Comparison of ENCODE assay signal across 9 mouse cellular contexts in genomic region chr8:119496848-119497247, GRCm38 (mm10). TPM values are rescaled to one million over a fixed set of nuclear protein-coding genes. Genes with fewer than 3 reads are reported as not detected.
DNase-seq lines count a peak whose midpoint lies in the region; ATAC-seq and TF ChIP-seq lines count a peak whose summit lies in the region.
"Had no signal": no experiment of that assay in that cellular context is flagged by ENCODE, and none has a peak within 500 bp of the region (broad histone marks: within the 10 kb centered on the region; RNA-seq: fewer than 3 reads in every experiment).

No protein-coding gene starts in this region.

- no peak overlapping the region for H3K4me2 ChIP-seq in hindbrain, embryonic 16.5 days (ENCODE audit: low read length)
- no peak overlapping the region for H3K4me2 ChIP-seq in liver, embryonic 14.5 days (ENCODE audit: low read depth)
- H3K4me2 ChIP-seq: neural tube, embryonic 13.5 days had no signal

- 25% methylated on average over 6 of the region's 6 CpGs for WGBS in hindbrain, embryonic 10.5 days
- 32% methylated on average over 6 of the region's 6 CpGs for WGBS in hindbrain, embryonic 16.5 days
- 18% methylated on average over 6 of the region's 6 CpGs for WGBS in liver, embryonic 14.5 days (ENCODE audit: insufficient replicate concordance)

- TF ChIP-seq CTCF in liver, embryonic 14.5 days (IDR thresholded peaks at IDR 0.05; ENCODE audit: low read depth) = peak; percentile 78

- H3K9me3 ChIP-seq in hindbrain, embryonic 10.5 days = no peaks in the 10 kb centered on the region
- no peaks in the 10 kb centered on the region for H3K9me3 ChIP-seq in hindbrain, embryonic 16.5 days (ENCODE audit: control insufficient read depth, low read length)
- H3K9me3 ChIP-seq in liver, embryonic 14.5 days (ENCODE audit: control insufficient read depth, low read length) = no peaks in the 10 kb centered on the region
- H3K9me3 ChIP-seq: neural tube, embryonic 13.5 days had no signal

- peak; percentile 36 for DNase-seq in hindbrain, embryonic 10.5 days (ENCODE audit: low spot score)
- peak; percentile 82 for DNase-seq in CD4-positive, CD25-positive, alpha-beta regulatory T cell, adult 2 months (ENCODE audit: low read depth, low spot score)
- peak; percentile 79 for DNase-seq in adrenal gland, postnatal 10 days
- DNase-seq in heart, postnatal 4 days = peak; percentile 61
- no peak for DNase-seq in liver, embryonic 14.5 days (ENCODE audit: low read depth in 3 of 3, low spot score in 3 of 3)
- DNase-seq in spleen, postnatal 4 days (ENCODE audit: low spot score in 2 of 2) = peak; percentile 41 to 76
- no peak for DNase-seq in neural tube, embryonic 10.5 days (ENCODE audit: extremely low spot score, low spot score)

- ATAC-seq in hindbrain, embryonic 16.5 days = no peak
- no peak for ATAC-seq in liver, embryonic 14.5 days (ENCODE audit: insufficient read depth)

- peaks cover 21% of the 10 kb centered on the region for H3K27me3 ChIP-seq in hindbrain, embryonic 10.5 days (ENCODE audit: insufficient read depth, poor library complexity, severe bottlenecking)
- no peaks in the 10 kb centered on the region for H3K27me3 ChIP-seq in hindbrain, embryonic 16.5 days (replicated peaks; ENCODE audit: control insufficient read depth, insufficient read depth, low read length)
- H3K27me3 ChIP-seq in liver, embryonic 14.5 days (ENCODE audit: control insufficient read depth, insufficient read depth, low read length) = no peaks in the 10 kb centered on the region

- TF ChIP-seq EP300 in liver, embryonic 14.5 days (IDR thresholded peaks at IDR 0.05; ENCODE audit: low read depth) = no peak

- H3K27ac ChIP-seq in hindbrain, embryonic 10.5 days = peak overlapping the region; percentile 35; the same call in 1 of the 2 replicates
- H3K27ac ChIP-seq in hindbrain, embryonic 16.5 days (ENCODE audit: low read depth, low read length) = no peak overlapping the region
- no peak overlapping the region for H3K27ac ChIP-seq in liver, embryonic 14.5 days
- H3K27ac ChIP-seq: neural tube, embryonic 13.5 days had no signal

- H3K4me3 ChIP-seq in hindbrain, embryonic 10.5 days = no peak overlapping the region
- no peak overlapping the region for H3K4me3 ChIP-seq in hindbrain, embryonic 16.5 days (ENCODE audit: low read length)
- H3K4me3 ChIP-seq in liver, embryonic 14.5 days (ENCODE audit: insufficient read depth in 1 of 2, low read depth in 2 of 2, low read length in 2 of 2) = no peak overlapping the region
- H3K4me3 ChIP-seq: neural tube, embryonic 13.5 days had no signal

- no peaks in the 10 kb centered on the region for H3K36me3 ChIP-seq in hindbrain, embryonic 10.5 days
- H3K36me3 ChIP-seq in hindbrain, embryonic 16.5 days (ENCODE audit: control insufficient read depth, insufficient read depth, low read length) = no peaks in the 10 kb centered on the region
- no peaks in the 10 kb centered on the region for H3K36me3 ChIP-seq in liver, embryonic 14.5 days (replicated peaks; ENCODE audit: control insufficient read depth, insufficient read depth, low read depth)
- H3K36me3 ChIP-seq: neural tube, embryonic 13.5 days had no signal

- H3K9ac ChIP-seq in hindbrain, embryonic 16.5 days (ENCODE audit: low read depth, low read length) = no peak overlapping the region
- no peak overlapping the region for H3K9ac ChIP-seq in liver, embryonic 14.5 days (replicated peaks)
- H3K9ac ChIP-seq: neural tube, embryonic 13.5 days had no signal

- peaks cover 45% of the 10 kb centered on the region for H3K4me1 ChIP-seq in hindbrain, embryonic 10.5 days (replicated peaks)
- no peaks in the 10 kb centered on the region for H3K4me1 ChIP-seq in hindbrain, embryonic 16.5 days (ENCODE audit: control insufficient read depth, insufficient read depth, low read depth, low read length)
- no peaks in the 10 kb centered on the region for H3K4me1 ChIP-seq in liver, embryonic 14.5 days (replicated peaks; ENCODE audit: control insufficient read depth in 2 of 2, insufficient read depth in 2 of 2, low read length in 1 of 2)

RNA-seq across cellular contexts. Expression of gene Slc38a8, which starts 4.7 kb away (rescaled TPM):
- polyA plus RNA-seq in hindbrain, embryonic 10.5 days (2016; fragmentation: Nextera tagmentation; extraction: Ambion mirVana) = 1.4 TPM in 1 of 2 replicates, not detected in the other
- polyA plus RNA-seq in hindbrain, embryonic 16.5 days (2015; fragmentation: Nextera tagmentation; extraction: Ambion mirVana) = 0.11 TPM in 1 of 2 replicates, not detected in the other
- total RNA-seq in adrenal gland, postnatal 10 days (2021) = not detected
- total RNA-seq in heart, postnatal 4 days (2021) = not detected
- 0.02 TPM in 1 of 2 replicates, not detected in the other for polyA plus RNA-seq in liver, embryonic 14.5 days (2012; rRNA removed)
- polyA plus RNA-seq in liver, embryonic 14.5 days (2014; fragmentation: Nextera tagmentation; extraction: Ambion mirVana) = not detected in 2 replicates
- polyA plus RNA-seq: neural tube, embryonic 13.5 days had no signal

RNA-seq across cellular contexts. Expression of gene Necab2, which starts 50.3 kb away (rescaled TPM):
- polyA plus RNA-seq in hindbrain, embryonic 10.5 days (2016; fragmentation: Nextera tagmentation; extraction: Ambion mirVana) = 9.0 and 14.0 TPM in 2 replicates
- 52.2 and 56.9 TPM in 2 replicates for polyA plus RNA-seq in hindbrain, embryonic 16.5 days (2015; fragmentation: Nextera tagmentation; extraction: Ambion mirVana)
- 10 to 100 TPM in 1 of 2 experiments, 1 to 10 TPM in 1; 9.4 to 11.9 TPM for total RNA-seq in adrenal gland, postnatal 10 days (2021)
- total RNA-seq in heart, postnatal 4 days (2021) = under 1 TPM in 1 of 2 experiments, not detected in 1; 0.23 TPM
- polyA plus RNA-seq in liver, embryonic 14.5 days (2012; rRNA removed) = 0.06 and 0.14 TPM in 2 replicates
- polyA plus RNA-seq in liver, embryonic 14.5 days (2014; fragmentation: Nextera tagmentation; extraction: Ambion mirVana) = not detected in 2 replicates

Comparison
In these comparisons a context has a peak if more than half of its experiments do, and no peak if none do; other contexts are left out.
1. DNase-seq: peak in hindbrain, embryonic 10.5 days (single experiment), CD4-positive, CD25-positive, alpha-beta regulatory T cell, adult 2 months (single experiment), adrenal gland, postnatal 10 days (single experiment), heart, postnatal 4 days (single experiment) and spleen, postnatal 4 days (2 of 2); none in liver, embryonic 14.5 days (0 of 3) and neural tube, embryonic 10.5 days (single experiment).